Mouse (Mus musculus) embryo, embryonic 11 days (tissue): ENCODE data around the gene Gtf3c4.

ENCODE experiments used
- DNase-seq: peaks from one replicate; pipeline ENCODE4 v3.0.0-alpha.2; 2015

The Gtf3c4 gene

DNA sequence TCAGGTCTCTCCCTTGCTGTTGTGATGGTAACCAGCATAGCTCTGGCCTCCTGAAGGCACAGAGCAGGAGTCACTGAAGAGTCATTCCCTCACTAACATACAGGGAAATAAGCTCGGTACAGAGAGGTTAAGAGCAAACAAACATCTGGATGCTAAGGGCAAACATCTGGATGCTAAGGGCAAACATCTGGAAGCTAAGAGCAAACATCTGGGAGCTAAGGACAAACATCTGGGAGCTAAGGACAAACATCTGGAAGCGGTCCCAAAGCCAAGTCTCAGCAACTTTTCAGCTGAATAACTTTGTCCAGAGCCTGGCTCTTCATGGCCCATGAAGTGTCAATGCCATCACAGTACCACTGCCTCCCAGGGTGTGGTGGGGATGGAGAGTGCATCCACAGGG is 40.6 kb downstream of the Gtf3c4 start:
- no peak for DNase-seq

DNA sequence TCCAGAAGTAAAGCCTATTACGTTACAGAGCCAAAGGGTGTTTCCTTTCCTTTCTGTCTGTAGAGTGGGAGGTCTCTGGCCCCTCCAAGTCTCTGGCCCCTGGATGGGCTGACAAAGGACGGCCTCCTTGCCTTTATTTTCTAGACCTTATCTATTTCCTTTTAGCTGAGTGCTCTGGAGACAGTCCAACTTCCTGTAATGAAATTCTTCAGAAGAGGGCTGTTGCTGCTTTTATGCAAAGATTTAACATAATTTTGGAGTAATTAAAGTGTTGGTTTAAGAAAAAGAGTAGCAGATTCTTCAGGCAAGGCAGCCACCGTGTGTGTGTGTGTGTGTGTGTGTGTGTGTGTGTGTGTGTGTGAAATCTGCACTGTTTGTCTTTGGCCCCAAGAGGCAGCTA is 41.8 kb downstream of the Gtf3c4 start:
- DNase-seq = no peak

DNA sequence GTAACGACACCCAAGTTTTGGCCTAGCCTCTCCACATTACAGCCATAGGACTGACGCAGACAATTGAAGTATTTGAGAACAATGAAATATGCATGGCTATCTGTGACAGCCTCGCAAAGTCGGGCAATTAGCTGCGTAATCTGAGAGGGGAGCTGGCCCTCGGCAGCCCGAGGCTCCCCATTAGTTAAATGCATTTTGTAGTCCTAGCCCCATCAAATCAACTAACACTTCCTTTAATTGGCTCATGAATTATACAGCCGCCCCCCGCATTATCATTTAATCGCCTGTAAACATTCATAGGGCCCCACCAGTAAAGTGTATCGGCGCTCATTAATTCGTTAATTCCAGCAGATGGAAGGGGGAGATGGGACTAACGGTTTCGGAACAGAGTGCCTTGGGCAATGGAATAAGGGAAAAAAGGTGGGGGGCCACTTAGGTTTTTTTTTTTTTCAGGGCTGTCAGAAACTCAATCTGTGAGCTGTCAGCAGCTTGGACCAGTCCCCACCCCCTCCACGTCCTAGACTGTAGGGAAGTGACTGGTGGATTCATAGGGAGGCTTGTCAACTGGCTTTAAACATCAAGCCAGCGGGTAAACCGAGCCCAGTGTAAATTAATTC is 42.6 kb downstream of the Gtf3c4 start:
- no peak for DNase-seq

DNA sequence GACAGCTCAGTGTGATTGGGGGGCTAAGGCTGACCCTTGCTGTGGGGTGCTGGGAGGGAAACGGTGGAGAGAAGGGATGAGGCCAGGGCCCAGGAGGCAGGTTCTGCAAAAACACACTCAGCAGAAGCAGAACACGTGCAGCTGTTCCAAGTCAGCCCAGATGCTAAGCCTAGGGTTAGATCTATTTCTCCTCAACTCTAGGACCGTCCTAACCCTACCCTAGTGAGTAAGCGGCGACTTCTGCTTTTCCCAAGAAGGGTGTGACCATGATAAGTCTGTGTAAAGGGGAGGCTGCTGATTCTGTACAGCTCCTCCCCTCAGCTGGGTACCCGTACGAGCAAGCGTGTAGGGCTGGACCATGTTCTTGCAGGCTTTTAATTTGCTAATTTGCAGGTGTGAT is 43.9 kb downstream of the Gtf3c4 start:
- DNase-seq = no peak

DNA sequence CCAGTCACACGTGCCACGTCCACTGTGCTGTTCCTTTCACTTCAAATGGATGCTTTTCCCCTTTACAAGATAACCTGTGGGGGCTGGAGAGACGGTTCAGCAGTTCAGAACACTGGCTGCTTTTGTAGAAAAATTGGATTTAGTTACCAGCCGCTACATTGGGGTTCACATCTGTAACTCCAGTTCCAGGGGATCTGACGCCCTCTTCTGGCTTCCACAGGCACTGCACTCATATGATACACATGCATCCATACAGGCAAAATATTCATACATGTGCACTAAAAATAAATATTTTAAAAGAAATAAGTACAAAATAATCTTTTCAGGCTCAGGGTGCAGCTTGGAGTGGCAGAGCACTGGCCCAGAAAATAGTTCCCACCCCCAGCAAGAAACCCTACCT is 45.5 kb downstream of the Gtf3c4 start:
- DNase-seq = no peak

DNA sequence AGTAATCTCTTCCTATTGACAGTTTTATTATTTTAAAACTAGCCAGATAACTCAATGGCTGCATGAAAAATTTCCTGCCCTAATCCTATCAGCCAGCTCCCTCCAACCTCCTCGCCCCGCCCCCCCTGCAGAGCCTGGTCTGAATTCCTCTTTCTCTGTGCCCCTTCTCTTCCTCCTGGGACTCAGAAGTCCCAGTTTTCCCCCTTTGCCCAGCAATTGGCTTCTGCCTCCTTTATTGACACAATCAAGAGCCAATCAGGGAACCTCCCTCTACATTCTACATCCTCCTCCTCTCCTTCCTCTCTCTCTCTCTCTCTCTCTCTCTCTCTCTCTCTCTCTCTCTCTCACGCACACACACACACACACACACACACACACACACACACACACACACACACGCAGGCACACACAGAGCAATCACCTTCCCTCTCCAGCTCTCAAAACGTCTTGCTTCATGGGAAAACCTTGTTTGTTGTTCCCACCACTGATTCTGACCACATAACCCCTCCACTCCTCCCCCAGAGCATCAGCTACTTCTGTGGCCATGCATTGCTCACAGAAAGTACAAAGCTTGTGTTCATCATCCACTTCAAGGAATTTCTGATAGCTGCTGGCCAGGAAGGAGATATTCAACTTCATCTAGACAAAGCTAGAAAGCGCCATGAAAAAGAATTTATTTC is 47.1 kb downstream of the Gtf3c4 start:
- DNase-seq = peak; percentile 89

DNA sequence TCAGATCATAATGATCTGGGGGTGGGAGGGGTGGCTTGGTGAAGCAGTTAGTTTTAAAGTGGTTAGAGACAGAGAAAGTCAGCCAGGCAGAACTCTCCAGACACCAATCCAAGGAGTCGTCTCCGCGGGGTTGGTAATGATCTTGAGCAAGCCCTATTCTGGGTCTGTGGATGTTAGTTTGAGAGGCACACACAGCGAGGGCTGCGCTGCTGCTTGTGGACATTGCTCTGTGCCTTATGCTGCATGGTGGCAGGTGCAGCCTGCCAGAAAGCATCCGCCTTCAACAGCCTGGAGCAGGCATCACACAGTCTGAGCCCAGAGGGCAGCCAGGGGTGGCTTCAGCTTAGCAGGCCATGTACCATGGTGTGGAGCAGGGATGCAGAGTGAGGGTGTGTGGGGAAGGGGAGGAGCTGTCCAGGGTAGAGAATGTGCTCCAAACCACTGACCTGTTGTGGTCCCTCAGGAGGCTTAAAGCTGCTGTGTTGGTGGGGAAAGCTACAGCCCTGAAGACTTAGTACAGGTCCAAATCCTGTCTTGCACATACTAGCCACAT is 53.0 kb downstream of the Gtf3c4 start:
- DNase-seq = no peak

DNA sequence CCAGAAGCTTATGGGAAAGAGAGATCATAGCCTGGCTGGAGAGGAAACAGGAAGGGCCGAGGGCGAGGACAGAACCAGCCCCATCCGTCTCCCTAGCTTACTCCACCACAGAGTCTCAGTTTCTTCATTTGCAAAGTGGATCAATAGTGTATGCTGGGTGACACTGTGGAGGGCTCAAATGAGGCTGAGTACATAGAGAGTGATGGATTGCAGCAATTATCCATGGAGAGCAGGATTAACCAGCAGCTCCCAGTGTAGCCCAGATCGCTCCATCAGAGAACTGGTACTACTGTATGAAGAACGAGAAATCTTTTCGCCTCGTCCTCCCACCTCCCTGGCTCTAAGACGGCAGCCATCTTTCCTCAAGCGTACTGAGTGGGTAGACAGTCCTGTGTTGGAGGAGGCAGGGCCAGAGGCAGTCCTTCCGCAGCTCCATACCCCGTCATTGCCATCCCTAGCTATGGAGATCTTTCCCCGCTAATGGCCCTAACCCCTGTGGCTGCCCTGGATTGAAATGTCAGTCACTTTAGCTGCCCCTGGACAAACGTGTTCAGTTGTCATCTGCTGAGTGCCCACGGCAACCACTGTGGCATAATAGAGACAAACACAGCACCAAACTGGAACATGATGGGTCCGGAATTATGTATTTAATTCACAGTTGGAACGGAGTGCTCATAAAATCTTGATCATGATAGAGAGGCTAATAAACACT is 53.6 kb downstream of the Gtf3c4 start:
- no peak for DNase-seq

DNA sequence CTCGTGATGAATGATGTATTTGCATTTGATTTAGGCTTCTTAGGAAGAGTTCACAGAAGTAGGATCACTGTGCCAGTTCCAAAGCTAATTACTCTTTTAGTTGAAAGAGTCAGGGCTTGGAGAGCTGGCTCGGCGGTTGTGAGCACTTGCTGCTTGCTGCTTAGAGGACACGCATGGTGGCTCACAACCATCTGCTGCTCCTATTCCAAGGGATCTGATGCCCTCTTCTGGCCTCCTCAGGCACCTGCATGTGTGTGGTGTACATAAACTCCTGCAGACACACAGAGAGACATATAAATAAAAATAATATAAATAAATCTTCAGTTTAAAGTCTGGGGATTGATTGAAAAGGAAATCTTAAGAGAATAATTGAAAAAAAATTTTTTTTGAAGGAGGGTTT is 58.9 kb downstream of the Gtf3c4 start:
- no peak for DNase-seq

DNA sequence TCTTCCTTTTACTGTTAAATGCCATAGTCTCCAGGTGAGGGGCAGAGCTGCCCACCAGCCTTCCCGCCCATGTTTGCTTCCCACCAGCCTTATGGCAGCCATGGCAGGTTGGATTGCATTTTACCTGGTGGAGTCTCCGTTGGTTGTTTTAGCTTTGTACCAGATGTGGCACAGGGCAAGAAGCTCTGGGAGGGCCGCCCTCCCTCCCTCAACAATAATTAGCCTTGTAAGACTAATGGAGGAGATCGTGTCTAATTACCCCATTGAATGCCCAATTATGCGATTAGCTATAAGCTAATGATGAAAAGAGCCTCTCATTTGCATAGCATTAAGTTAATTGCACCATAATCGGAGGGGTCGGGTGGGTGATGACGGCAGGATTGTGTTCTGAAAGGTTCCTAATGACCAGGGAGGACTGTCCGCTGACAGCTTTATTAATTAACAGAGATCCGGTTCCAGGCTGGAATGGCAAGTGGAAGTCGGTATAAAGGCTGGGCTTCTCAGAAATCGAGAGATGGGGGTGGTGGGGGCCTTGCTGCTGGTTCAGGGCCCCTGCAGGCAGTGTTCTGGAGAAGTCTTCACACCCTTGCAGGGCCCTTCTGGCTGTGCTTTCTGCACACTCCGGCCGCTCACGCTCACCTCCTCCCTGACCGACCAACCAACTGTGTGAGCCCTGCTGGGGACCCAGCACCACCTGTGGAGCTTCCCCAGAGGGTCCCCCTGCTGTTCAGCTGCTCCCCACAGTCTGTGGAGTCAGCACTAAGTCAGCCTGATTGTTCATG is 60.0 kb downstream of the Gtf3c4 start:
- DNase-seq = no peak

DNA sequence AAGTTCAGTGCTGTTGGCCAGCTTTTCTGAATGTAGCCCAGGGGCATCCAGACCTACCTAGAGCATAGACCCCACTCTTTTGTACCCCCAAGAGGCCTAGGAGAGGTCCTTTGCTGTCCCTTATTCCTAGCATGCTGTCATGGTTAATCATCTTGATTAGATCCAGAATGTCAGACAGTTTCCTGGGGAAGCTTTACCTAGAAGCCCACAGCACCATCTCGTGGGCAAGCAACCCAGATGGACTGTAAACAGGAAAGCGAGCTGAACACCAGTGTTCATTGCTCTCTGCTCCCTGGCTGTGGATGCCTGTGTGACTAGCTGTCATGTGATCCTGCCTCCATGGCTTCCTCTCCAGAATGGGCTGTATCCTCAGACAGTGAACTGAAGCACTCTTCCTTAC is 63.4 kb downstream of the Gtf3c4 start:
- DNase-seq = no peak

DNA sequence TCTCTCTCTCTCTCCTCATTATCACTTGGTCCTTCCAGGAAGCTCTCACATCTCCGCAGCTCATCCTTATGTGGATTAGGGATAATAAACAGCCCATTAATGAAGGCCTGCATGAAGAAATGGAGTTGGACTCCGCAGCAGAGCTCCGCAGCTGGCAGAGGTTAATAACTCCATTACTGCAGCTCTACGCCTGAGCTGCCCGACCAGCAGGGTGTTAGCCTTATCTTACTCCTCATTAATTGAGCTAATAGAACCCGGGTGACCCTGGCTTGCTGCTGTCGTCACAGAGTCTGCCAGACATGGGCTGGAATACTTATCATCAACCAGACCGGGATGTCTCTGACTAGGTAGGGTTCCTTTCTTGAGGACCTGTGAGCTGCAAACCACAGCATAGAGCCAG is 66.1 kb downstream of the Gtf3c4 start:
- DNase-seq = no peak
